Mouse (Mus musculus) lung, adult 2 months (tissue): ENCODE results near the gene Tcf25.

ENCODE experiments used
- CTCF ChIP-seq: fragments of 200-500 bp; IDR thresholded peaks from 2 replicates; pipeline ENCODE4 v1.5.1; 2011; ENCODE audit warnings: mild to moderate bottlenecking, low read length, control low read depth; ENCODE audit not compliant: insufficient read depth
- POLR2A ChIP-seq: fragments of 200-500 bp; IDR thresholded peaks from 2 replicates; pipeline ENCODE4 v1.6.1; 2011; ENCODE audit warnings: low read depth, mild to moderate bottlenecking, control low read depth, low read length, borderline replicate concordance; ENCODE audit errors: extremely low read depth

DNA sequence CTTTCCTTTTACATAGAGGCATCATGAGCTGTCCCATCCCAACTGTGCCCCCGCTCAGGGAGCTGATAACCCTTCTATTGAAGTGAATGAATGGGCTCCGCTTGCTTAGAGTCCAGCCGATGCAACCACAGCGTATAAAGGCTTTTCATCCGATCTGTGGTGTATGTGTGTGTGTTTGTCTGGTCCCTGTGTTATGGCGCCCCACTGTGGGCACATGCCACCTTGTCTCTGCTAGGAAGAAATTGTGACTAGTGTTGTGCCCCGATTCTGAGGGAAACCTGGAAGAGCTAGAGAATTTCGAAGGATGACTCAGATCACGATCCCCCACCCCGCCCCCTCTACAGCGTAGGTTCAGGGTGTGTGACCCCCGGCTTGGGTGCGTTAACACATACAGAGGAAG, 20.8 kb upstream of the Tcf25 start:
- TF ChIP-seq CTCF (peak; percentile 56), POLR2A (no peak)
